Mouse (Mus musculus) right cerebral cortex, postnatal 14 days (tissue): ENCODE results near the gene Traip.

Source experiments
- DNase-seq: peaks from one replicate; pipeline ENCODE4 v3.0.0; 2022

Traip gene

DNA sequence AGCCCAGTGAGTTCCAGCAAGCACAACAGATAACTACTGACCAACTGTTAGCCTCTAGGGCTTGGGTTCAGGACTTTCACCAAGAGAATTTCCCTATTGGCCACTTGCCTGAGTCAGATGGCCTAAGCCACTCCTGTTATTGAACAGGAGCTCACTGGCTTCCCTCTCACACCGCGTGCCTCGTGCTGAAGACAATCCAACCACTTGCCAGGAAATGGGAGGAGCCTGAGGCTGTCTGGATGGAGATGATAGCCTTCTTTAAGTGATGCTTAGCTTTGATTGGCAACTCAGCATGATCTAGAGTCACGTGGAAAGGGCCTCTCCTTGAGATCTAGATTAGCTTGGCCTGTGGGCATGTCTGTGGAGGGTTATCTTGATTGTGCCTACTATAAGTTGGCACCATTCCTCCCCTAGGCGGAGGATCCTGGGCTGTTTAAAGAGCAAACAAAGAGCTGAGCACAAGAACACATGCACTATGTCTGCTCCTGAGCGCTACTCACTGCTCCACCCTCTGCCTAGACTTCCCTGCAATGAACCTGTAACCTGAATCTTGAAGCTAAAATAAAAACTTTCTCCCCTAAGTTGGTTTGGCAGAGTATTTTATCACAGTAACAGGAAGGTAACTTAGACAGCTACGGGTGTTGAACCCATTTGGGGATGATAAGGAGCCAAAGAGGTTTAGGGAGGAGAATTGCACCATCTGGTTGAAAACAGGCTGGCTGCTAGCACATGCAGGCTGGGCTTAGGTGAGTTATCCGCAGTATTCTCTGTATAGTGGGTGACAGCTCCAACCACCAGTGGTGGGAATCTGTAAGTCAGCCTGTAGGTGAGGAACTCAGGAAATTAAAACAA, 22.0 kb downstream of the Traip start:
- no peak for DNase-seq

DNA sequence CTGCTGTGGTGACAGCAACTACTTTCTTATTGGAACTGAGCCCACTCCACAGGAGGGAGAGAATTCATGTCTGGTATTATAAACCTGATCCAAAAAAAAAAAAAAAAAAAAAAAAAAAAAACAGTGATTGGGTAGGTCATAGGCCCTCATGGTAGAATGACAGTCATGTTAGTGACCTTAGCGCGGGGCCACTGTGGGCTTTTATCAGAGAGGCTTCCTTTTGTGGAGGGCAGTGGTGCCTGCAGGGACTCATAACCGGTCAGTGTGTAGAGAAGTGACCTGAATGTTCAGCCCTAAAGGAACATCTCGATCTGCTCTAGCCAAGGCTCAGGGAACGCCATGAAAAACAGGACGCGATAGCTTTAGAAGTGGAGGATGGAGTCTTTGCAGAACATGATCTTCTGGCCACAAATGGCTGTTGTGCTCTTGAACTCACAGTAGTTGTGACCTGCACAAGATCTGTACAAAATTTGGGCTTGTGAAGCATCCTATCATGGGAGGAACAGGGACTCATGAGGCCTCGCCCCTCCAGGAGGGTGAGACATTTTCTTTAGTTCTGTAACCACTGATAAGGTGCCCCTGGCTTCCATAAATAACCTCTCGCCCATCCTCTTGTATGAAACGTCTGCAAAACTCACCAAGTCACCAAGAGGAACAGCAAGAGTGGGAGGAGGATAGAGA, 24.7 kb downstream of the Traip start:
- no peak for DNase-seq

DNA sequence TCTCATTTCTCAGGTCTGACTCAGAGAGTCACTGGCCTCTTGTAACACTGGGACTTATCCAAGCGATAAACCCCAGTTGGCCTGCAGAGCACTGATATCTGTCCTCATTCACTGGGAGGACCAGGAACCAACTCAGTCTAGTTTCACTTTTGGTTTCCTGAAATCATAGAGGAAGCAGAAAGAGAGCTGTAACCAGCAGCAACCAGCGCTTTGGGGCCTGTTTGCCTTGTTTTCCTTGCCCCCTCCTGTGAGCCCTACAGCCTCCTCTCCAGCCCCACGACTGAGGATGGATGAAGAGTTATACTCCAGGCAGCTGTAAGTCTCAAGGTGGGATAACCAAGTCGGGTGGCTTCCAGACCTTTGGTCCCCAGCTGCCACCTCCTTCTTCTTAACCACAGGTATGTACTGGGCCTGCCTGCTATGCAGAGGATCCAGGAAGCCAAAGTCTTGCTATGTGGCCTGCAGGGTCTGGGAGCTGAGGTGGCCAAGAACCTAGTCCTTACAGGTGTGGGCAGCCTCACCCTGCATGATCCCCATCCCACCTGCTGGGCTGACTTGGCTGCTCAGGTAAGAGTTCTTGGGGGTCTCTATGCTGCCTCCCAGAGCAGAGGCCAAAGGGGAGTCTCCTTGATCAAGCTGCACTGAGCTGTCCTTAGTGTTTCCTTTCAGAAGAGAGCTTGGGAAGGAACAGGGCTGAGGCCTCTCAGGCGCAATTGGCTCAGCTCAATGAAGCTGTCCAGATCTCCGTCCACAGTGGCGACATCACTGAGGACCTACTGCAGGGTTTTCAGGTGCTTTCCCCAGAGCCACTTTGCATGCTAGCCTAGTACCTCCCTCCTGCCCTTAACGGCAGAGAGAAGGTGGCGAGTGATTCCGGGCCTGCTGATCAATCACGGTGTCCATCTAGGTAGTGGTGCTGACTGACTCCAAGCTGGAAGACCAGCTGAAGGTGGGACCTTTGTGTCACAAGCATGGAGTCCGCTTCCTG, 25.8 kb downstream of the Traip start, which contains the start of gene Uba7:
Gene Uba7, plus strand, starts transcription at position 107 of the 988 bp plus-strand sequence.
- DNase-seq = no peak

DNA sequence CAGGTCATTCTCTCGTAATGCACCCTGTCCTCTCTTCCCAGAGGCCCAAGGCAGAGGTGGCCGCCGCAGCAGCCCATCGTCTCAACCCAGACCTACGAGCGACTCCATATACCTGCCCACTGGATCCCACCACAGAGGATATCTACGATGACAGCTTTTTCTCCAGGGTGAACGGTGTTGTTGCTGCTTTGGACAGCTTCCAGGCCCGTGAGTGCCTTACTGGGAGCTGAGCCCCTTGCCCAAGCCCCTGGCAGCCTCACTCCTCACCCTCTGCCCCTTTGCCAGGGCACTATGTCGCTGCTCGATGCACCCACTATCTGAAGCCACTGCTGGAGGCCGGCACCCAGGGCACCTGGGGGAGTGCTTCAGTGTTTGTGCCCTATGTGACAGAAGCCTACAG, 28.9 kb downstream of the Traip start:
- no peak for DNase-seq

DNA sequence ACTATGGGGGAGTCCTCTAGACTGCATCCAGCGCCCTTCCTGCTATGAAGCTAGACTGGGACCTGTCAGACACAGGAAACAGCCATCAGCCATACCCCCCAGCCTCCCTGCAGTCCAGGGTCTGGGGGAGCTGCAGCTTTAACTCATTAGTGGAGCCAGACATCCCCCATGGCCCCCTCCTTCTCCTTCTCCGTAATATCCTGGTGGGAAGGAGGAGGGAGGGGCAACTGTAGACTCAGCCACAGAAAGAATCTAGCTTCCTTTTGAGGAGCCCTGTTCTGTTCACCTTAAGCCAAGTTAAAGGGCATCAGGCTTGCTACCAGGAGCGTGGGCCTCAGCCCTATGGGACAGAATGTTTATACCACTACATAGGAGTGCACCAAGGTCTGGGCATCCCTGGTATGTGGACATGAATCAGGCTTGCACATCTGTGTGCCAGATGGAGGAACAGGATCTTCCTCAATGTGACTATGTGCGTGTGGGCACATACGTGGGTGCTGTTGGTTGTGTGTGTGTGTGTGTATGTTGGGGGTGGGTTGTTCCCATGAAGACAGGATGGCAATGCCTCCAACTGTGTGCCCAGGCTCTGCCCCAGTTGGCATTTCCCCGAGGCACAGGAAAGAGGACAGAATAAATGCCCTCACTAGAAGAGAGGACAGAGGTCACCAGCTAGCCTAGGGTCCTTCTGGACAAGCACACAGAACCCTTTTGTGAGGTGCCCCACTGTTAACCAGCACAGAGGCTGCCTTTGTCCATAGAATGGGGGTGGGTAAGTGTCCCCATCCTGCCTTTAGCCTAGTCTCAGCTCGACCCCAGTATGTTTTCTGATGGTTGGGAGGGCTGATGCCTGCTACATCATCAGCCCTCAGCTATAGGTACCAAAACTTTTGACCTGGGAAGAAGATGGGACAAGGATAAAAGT, 32.0 kb downstream of the Traip start:
- DNase-seq = no peak

DNA sequence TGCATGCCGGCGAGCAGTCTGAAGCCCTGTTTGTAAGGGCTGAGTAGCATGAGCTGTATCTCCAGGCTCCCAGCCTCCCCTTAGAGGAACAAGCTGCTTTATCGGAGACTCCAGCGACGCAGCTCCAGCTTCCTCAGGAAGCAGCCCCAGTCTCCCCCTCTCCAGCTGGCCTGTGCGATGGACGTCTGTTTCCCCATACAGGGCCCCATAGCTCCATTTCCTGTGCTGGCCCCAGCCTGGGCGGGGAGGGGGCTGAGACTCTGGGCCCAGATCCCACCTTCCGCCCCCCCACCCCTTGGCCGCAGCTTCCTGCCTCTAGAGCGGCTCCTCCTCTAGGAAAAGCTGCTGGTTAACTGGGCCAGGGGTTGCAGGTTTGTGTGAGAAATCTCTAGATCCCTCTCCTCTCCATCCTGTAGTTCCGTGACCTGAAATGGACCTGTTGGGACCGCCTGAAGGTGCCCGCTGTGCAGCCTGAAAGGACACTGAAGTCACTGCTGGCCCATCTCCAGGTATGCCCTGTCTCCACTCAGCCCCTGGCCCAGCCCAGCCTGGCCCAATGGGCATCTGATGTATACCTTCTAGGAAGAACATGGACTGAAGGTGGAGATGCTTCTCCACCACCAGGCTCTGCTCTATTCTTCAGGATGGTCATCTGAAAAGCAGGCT, 32.9 kb downstream of the Traip start, which contains the start of gene Gm20661:
Gene Gm20661, plus strand, starts transcription at position 378 of the 666 bp plus-strand sequence.
- DNase-seq = peak; percentile 51

DNA sequence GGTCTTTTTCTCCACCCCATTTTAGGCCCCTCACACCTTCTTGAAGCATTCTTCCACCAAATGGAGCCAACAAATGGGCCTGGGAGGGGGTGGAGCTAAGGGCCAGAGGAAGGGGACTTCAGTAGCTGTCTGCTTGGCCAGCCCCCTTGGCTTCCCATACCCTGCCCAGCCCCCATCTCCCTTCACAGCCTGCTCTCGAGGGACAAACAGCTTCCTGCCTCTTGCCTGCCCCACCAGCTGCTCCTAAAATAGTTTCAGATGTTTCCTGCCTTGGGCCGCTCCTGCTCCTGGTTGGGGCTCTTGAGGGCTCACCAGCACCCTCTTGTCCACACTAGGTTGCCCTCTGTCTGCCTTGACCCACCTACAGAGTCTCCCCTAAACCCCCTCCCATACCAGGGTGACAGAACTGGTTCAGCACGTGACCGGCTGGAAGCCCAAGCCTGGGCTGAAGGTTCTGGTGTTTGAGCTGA, 33.5 kb downstream of the Traip start:
- DNase-seq = peak; percentile 50

DNA sequence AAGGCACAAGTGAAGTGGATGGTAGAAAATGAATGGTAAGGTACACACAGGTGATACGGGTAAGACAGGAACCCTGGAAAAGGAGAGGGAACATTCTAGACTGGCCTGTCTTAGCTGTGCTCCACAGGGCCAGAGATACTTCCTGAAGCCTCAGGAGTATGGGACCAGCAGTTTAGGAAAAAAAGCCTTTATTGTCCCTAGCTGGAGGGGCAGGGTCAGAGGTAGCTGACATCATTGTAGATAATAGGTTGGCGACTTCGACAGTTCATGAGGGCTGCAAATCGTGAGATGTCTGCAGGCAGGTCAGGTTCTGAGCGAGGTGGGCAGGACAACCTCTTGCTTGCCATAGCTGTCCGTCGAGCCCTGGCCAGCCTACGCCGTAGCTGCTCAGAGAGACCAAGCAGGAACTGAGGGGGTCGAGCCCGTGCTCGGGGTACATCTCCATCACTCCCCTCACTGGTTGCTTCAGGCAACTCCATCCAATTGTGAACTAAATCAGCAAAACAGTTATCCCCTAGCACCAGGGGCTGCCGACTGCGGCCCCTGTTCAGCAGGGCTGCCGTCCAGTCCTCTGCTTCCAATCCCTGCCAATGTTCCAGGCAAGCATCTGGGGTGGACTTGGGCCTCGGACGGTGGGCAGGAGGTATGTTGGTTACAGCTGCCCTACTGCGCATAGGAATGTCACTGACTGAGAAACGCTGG, 34.3 kb downstream of the Traip start:
- DNase-seq = no peak

DNA sequence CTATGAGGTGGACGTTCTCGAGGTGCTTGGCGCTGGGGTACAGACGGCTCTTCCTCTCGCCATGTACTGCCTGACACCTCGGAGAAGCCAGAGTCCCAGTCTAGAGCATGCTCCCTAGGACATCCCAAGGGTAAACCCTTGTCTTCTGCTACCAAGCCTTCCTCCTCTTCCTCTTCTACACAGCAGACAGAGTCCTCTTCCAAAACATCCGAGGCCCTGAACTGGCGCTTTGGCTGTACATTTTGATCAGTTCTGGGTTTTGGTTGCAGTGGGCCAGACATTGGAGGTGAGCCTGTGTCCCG, 34.8 kb downstream of the Traip start:
- DNase-seq = no peak

DNA sequence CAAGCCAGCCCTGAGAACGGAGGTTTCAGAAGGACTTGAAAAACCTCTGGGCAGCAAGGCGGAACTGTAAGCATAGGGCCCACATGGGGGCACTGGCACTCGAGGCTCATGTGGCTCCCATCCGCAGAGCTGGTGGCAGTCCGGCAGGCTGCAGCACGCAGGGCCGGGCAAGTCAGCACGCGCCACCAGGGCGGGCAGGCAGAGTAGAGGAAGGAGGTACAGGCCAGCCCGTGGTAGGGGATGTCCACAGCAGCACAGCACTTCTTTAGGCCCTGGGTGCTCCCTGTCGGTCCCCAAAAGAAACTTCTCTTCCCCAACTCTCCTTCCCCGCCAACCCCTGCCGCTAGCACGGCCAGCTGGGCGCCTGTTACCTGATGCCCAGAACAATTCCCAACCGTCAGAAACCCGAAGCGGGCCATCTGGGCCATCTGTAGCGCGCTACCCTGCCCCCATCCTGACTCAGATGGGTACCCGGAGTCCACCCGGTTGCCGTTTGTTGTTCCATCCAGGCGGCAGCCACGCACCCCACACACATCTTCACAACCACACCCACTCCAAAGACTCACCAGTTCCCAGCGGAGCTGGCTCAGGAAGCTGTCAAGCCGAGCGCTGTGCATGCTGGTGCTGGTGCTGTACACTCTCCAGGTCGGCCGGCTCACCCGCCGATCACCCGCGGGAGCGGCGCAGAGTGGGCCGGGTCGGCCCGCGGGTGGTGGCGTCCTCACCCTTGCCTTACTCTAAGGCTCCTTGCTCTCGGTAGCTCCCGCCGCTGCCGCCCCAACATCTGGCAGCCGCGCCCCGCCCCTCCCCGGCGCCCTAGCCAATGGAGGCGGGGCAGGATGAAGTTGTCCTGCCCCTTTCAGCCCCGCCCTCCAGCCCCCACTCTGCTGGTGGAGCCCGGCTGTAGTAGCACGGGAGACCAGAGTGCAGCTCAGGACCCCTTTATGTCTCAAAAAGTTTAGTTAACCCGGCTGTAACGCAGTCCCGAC, 35.5 kb downstream of the Traip start, which contains the start of gene Inka1:
Gene Inka1, minus strand, starts transcription at position 749 of the 989 bp plus-strand sequence.
- DNase-seq = peak; percentile 76

DNA sequence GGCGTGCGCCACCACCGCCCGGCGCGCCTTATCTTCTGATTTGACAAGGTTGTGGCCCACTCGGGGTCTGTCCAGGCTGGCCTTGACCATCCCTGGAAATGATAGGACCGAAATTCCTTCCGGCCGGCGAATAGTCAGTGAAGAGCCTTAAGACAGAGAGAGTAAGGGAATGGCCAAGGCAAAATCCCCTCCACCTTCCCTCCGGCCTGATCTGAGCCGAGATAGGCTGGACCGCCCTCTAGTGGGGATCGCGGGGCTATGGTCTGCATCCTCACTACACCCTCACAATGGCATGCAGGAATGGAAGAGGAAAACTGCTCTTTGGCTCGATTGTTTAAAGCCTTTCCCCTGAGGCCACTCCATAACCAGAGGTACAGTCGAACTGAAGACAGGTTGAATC, 36.4 kb downstream of the Traip start:
- DNase-seq = peak; percentile 72

DNA sequence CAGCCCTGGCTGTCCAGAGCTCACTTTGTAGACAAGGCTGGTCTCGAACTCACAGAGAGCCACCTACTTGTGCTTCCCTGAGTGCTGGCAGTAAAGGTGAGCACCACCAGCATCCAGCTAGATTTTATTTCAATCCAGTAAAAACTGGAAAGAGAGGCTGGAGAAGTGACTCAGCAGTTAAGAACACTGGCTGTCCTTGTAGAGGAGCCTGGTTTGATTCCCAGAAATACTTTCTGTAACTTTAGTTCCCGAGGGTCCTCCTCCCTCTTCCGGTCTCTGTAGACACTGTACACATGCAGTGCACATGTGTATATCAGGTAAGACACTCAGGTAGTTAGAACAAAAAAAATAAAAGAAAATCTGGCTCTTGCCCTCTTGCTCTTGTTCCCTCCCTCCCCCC, 38.0 kb downstream of the Traip start:
- no peak for DNase-seq

DNA sequence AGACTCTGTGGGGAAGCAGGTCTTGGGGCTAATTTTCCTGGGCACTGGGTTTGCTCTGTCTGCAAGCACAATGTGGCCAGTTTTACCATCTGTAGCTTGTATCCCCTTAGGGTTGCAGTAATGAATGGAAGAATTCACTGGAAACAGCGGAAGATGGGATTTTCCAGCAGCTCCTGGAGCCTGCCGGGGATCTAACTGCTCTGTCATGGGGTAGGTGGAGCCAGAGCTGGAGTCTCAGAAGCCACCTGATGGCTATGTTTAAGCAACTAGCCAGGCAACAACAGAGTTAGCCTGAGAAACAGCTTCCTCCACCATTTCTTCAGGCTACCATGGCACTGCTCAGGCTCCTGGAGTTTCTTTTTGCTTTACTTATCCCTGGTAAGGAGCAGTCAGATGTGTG, 42.3 kb downstream of the Traip start, which contains the start of gene Cdhr4:
Gene Cdhr4, plus strand, starts transcription at position 301 of the 400 bp plus-strand sequence.
- no peak for DNase-seq

DNA sequence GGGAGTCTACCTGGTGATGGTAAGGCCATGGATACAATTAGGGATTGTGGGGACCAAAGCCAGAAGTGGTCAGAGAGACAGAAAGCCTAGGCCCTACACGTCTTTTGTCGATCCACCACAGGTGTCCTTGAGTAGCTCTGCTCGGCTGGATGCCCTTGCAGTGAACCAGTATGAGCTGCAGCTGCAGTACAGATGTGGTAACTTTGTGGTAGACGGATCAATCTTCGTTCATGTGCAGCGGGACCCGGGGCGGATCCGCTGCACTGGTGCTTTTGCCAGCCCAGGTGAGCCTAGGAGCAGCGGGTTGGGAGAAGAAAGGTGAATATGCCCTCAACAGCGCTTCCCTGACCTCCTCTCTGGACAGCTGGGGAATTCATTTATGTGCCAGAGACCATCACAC, 43.1 kb downstream of the Traip start:
- DNase-seq = no peak

DNA sequence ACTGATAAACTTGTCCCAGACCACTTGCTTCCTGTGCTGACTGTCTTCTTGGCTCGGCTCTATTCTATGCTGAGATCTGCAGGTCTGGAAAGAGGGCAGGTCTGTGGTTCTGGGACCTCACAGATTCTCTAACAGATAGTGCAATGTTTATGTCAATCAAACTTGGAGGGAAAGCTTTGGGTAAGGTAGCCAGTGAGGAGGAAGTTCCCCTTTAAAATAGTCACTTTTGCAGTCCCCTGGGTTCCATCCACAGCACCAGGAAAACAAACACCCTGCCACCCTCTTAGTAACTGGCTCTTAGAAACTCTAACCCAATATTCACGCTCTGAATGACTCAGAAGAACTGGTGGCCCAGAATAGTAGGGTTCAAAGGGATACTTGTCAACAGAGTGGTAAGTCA, 44.5 kb downstream of the Traip start:
- no peak for DNase-seq

DNA sequence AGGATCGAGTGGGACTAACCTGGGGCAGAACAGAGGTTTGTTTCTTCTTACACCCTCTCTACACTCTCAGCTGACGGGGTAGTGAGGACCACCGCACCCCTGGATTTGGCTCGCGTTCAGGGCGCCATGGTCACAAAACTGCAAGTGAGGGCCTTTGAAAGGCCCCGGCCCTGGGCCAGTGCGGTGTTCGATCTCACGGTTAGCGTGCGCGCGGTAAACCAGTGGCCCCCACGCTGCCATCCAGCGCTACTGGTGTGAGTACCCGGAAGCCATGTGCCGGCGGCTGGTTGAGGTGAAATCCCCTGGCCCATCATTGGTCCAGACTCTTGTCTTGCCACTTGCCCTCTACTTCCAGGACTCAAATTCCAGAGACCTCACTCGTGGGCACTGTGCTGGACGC, 45.6 kb downstream of the Traip start:
- DNase-seq = no peak

DNA sequence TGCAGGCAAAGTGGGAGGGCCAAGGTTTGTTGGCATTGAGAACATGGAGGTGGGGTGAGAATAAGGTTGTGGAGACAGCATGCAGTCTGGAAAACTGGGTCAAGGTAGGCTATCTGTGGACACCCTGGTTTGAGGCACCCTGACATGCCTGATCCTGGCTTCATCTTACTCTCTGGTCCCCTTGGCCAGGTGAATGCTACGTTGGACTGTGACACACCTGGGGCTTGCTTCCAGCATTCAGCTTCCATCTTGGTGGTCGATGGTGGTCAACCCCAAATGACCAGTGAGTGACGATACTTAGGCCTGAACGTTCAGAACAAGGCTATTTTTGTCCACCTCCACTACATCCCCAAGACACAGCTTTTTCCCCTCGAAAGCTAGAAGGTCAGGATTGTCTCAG, 46.1 kb downstream of the Traip start, which contains the start of gene Gm20662:
Gene Gm20662, plus strand, starts transcription at position 301 of the 400 bp plus-strand sequence.
- DNase-seq = no peak

DNA sequence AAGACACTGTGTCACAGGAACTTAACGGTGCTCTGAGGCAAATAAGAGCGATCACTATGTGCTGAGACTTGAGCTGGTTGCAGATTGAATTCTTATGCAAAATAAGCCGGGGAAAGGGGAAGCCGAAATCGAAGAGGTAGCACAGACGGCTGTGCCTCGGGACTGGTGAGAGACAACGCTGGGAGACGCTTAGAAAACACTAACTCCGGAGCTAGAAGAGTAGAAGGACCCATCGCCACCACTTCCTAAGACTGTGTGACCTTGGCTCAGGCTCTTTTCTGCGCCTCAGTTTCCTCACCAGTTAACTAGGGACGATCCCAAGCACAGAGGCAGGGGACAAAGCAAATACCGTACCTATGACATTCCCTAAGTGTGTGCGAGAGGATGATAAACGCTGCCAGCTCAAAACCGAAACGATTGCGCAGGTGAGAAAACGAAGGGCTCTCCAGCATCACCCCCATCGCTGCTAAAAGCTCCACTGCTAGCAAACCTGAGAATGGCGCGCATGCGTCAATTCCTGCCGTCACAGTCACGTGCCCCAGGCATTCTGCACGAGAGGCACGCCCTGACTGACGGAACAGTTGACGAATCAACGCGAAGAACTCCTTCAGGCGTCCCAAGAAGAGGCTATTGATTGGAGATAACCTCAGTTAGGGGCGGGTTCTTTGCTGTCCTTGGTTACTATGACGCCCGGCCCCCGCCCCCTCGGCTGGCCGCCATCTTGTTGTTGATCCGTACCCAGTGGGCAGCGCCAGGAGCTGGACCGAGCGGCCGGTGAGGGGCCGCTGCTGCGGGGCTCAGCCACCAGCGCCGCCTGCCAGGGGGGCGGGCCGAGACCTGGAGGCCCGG, 52.2 kb downstream of the Traip start, which contains the start of gene Ip6k1:
Gene Ip6k1, plus strand, starts transcription at position 580 of the 849 bp plus-strand sequence.
- peak; percentile 100 for DNase-seq
